Mouse (Mus musculus): ENCODE results near the gene Plekha6. TPM values are rescaled to one million over a fixed set of nuclear protein-coding genes. Genes with fewer than 3 reads are reported as not detected.

The Plekha6 gene
- polyA plus RNA-seq, 2 experiments, result 0.81 to 2.1 TPM

DNA sequence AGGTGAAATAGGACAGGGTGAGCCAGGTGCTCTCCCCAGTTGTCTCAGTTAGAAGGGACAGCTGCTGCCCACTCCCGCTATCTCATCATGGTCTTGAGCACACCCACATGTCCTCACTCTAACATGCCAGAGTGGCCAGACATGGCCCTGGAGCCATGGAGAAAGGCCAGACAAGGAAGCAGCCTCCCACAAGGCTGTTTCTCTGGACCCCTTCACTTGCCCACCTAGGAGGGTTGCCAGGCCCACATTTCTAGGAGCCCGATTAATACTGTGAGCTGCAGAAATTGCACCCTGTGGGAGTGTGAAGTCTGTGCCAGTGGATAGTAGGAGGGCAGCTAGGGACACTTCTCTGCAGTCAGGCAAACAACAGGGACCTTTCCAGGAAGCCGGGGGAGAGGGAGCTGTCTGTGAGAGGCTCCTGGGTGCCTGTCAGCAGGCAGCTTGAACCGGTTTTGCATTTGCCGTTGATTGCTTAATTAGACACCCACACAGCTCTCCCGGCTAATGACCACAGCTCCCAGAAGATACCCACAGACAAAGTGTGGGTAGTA, 58.5 kb downstream of the Plekha6 start:
- DNase-seq (ENCODE audit: low read depth in 3 of 3, low spot score in 3 of 3) (no peak), ATAC-seq (ENCODE audit: insufficient read depth) (no peak)
- Histone ChIP-seq H3K9ac (replicated peaks) (no peak overlapping the region), H3K27ac (no peak overlapping the region), H3K9me3 (ENCODE audit: control insufficient read depth, low read length) (no peaks in the 10 kb centered on the region), H3K27me3 (ENCODE audit: control insufficient read depth, insufficient read depth, low read length) (peaks cover 6% of the 10 kb centered on the region), H3K4me3 (ENCODE audit: insufficient read depth in 1 of 2, low read depth in 2 of 2, low read length in 2 of 2) (no peak overlapping the region), H3K4me1 (replicated peaks; ENCODE audit: control insufficient read depth in 2 of 2, insufficient read depth in 2 of 2, low read length in 1 of 2) (no peaks in the 10 kb centered on the region; a peak in 1 of 4 replicates), H3K36me3 (replicated peaks; ENCODE audit: control insufficient read depth, insufficient read depth, low read depth) (no peaks in the 10 kb centered on the region), H3K4me2 (ENCODE audit: low read depth) (no peak overlapping the region)
- TF ChIP-seq EP300 (IDR thresholded peaks at IDR 0.05; ENCODE audit: low read depth), result no peak
- no peak for TF ChIP-seq CTCF (IDR thresholded peaks at IDR 0.05; ENCODE audit: low read depth)
- 36% methylated on average over 6 of the region's 6 CpGs for WGBS (ENCODE audit: insufficient replicate concordance)

GRCm38 (mm10) chr1:133224674-133225073, 60.7 kb downstream of the Plekha6 start:
- no peak for TF ChIP-seq CTCF (IDR thresholded peaks at IDR 0.05; ENCODE audit: low read depth)
- no peak for TF ChIP-seq EP300 (IDR thresholded peaks at IDR 0.05; ENCODE audit: low read depth)
- Histone ChIP-seq H3K27ac (no peak overlapping the region), H3K27me3 (ENCODE audit: control insufficient read depth, insufficient read depth, low read length) (peaks cover 6% of the 10 kb centered on the region), H3K36me3 (replicated peaks; ENCODE audit: control insufficient read depth, insufficient read depth, low read depth) (no peaks in the 10 kb centered on the region), H3K9ac (replicated peaks) (no peak overlapping the region), H3K4me1 (replicated peaks; ENCODE audit: control insufficient read depth in 2 of 2, insufficient read depth in 2 of 2, low read length in 1 of 2) (peaks cover 0 to 8% of the 10 kb centered on the region in 2 experiments; a peak in 2 of 4 replicates), H3K4me2 (ENCODE audit: low read depth) (no peak overlapping the region), H3K4me3 (ENCODE audit: insufficient read depth in 1 of 2, low read depth in 2 of 2, low read length in 2 of 2) (no peak overlapping the region), H3K9me3 (ENCODE audit: control insufficient read depth, low read length) (no peaks in the 10 kb centered on the region)
- no peak for DNase-seq (ENCODE audit: low read depth in 3 of 3, low spot score in 3 of 3)
- no peak for ATAC-seq (ENCODE audit: insufficient read depth)

GRCm38 (mm10) chr1:133225137-133225536, 61.1 kb downstream of the Plekha6 start:
- Histone ChIP-seq H3K27ac (no peak overlapping the region), H3K4me3 (ENCODE audit: insufficient read depth in 1 of 2, low read depth in 2 of 2, low read length in 2 of 2) (no peak overlapping the region), H3K9ac (replicated peaks) (no peak overlapping the region), H3K4me1 (replicated peaks; ENCODE audit: control insufficient read depth in 2 of 2, insufficient read depth in 2 of 2, low read length in 1 of 2) (peaks cover 0 to 8% of the 10 kb centered on the region in 2 experiments; a peak in 2 of 4 replicates), H3K27me3 (ENCODE audit: control insufficient read depth, insufficient read depth, low read length) (peaks cover 6% of the 10 kb centered on the region), H3K4me2 (ENCODE audit: low read depth) (no peak overlapping the region), H3K9me3 (ENCODE audit: control insufficient read depth, low read length) (no peaks in the 10 kb centered on the region), H3K36me3 (replicated peaks; ENCODE audit: control insufficient read depth, insufficient read depth, low read depth) (no peaks in the 10 kb centered on the region)
- DNase-seq (ENCODE audit: low read depth in 3 of 3, low spot score in 3 of 3) (no peak), ATAC-seq (ENCODE audit: insufficient read depth) (no peak)
- WGBS (ENCODE audit: insufficient replicate concordance), result 30% methylated on average over 3 of the region's 3 CpGs
- TF ChIP-seq EP300 (IDR thresholded peaks at IDR 0.05; ENCODE audit: low read depth) (no peak), CTCF (IDR thresholded peaks at IDR 0.05; ENCODE audit: low read depth) (no peak)

DNA sequence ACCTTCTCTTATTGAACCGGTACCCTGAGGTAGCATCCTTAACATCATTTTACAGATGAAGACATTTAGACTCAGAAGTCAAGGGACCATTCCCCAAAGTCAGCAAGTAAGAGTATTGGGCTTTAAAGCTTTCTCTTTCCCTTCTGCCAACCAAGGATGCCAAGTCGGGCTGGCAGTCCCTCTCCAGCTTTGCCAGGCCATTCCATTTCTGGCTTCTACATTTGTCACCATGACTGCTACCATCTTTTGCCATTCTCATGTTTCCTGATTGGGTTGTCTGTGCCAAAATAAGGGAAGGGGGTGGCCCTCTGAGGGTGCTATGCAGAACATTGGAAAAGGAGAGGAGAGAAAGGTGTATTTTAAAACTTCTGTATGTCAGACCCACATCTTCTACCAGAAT, 61.6 kb downstream of the Plekha6 start:
- Histone ChIP-seq H3K36me3 (replicated peaks; ENCODE audit: control insufficient read depth, insufficient read depth, low read depth) (no peaks in the 10 kb centered on the region), H3K4me1 (replicated peaks; ENCODE audit: control insufficient read depth in 2 of 2, insufficient read depth in 2 of 2, low read length in 1 of 2) (peaks cover 0 to 8% of the 10 kb centered on the region in 2 experiments; a peak in 2 of 4 replicates), H3K27ac (no peak overlapping the region), H3K4me3 (ENCODE audit: insufficient read depth in 1 of 2, low read depth in 2 of 2, low read length in 2 of 2) (no peak overlapping the region), H3K9ac (replicated peaks) (no peak overlapping the region), H3K27me3 (ENCODE audit: control insufficient read depth, insufficient read depth, low read length) (peaks cover 6% of the 10 kb centered on the region), H3K9me3 (ENCODE audit: control insufficient read depth, low read length) (no peaks in the 10 kb centered on the region), H3K4me2 (ENCODE audit: low read depth) (no peak overlapping the region)
- DNase-seq (ENCODE audit: low read depth in 3 of 3, low spot score in 3 of 3) (no peak), ATAC-seq (ENCODE audit: insufficient read depth) (no peak)
- TF ChIP-seq CTCF (IDR thresholded peaks at IDR 0.05; ENCODE audit: low read depth) (no peak), EP300 (IDR thresholded peaks at IDR 0.05; ENCODE audit: low read depth) (no peak)
- 64% methylated on average over 2 of the region's 2 CpGs for WGBS (ENCODE audit: insufficient replicate concordance)

DNA sequence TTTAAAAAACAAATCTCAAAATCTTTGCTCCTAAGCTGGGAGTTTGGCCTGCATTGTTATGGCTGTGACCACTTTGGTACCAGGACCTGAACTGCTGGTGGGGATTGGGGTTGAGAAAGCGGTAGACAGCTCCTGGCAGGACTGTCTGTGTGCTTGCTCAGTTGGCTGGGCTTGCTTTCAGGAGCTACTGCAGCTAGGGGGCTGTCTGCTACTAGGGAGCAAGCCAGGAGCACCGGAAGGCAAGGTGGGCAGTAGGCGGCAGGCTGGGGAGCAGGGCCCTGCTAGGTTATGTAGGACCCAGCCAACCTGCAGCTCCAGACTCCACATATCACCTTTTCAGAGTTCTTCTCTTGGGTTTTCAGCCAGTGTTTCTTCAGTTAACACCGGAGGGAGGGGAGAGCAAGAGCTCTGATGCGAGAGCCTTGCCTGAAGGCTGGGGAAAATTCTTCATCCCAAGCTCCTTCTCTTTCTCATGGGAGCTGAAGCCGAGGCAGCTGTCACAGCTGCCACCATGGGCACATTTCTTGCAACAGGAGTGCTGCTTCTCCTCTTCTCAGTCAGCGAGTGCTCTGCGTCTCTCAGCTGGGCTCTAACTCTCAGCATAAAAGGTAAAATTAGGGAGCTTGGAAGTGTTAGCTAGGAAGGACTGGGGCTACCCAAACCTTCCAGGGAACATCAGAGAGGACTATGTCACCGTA, 62.1 kb downstream of the Plekha6 start:
- Histone ChIP-seq H3K9me3 (ENCODE audit: control insufficient read depth, low read length) (no peaks in the 10 kb centered on the region), H3K4me3 (ENCODE audit: insufficient read depth in 1 of 2, low read depth in 2 of 2, low read length in 2 of 2) (no peak overlapping the region), H3K4me1 (replicated peaks; ENCODE audit: control insufficient read depth in 2 of 2, insufficient read depth in 2 of 2, low read length in 1 of 2) (peaks cover 0 to 8% of the 10 kb centered on the region in 2 experiments; a peak in 2 of 4 replicates), H3K27ac (no peak overlapping the region), H3K36me3 (replicated peaks; ENCODE audit: control insufficient read depth, insufficient read depth, low read depth) (no peaks in the 10 kb centered on the region), H3K4me2 (ENCODE audit: low read depth) (no peak overlapping the region), H3K27me3 (ENCODE audit: control insufficient read depth, insufficient read depth, low read length) (peaks cover 6% of the 10 kb centered on the region), H3K9ac (replicated peaks) (no peak overlapping the region)
- 28% methylated on average over 9 of the region's 9 CpGs for WGBS (ENCODE audit: insufficient replicate concordance)
- ATAC-seq (ENCODE audit: insufficient read depth), result no peak
- TF ChIP-seq CTCF (IDR thresholded peaks at IDR 0.05; ENCODE audit: low read depth), result peak; percentile 69
- no peak for TF ChIP-seq EP300 (IDR thresholded peaks at IDR 0.05; ENCODE audit: low read depth)
- no peak for DNase-seq (ENCODE audit: low read depth in 3 of 3, low spot score in 3 of 3)
